Mouse (Mus musculus) CH12.LX (cell line): ENCODE measurements around the gene Ift27. TPM values are rescaled to one million over a fixed set of nuclear protein-coding genes. Genes with fewer than 3 reads are reported as not detected.

ENCODE experiments used
- DNase-seq: peaks from one replicate; pipeline ENCODE4 v3.0.0-alpha.2; 2013; ENCODE audit errors: extremely low read depth
- H3K27ac ChIP-seq: 2 replicates; pipeline ENCODE4 v1.5.1; 2012; ENCODE audit warnings: low read depth, mild to moderate bottlenecking, control low read depth, moderate library complexity; ENCODE audit not compliant: insufficient read depth
- H3K27me3 ChIP-seq: replicated peaks from 2 replicates; pipeline ENCODE3; 2012; ENCODE audit warnings: inconsistent platforms
- H3K36me3 ChIP-seq, 2 experiments: replicated peaks in 1 of 2; 2 replicates each; pipeline versions ENCODE3 to v1.6.1; 2012; ENCODE audit warnings: inconsistent platforms in 1 of 2, low read length in 1 of 2, mild to moderate bottlenecking in 1 of 2, mixed read lengths in 1 of 2, moderate library complexity in 1 of 2; ENCODE audit not compliant: control insufficient read depth in 1 of 2, insufficient read depth in 1 of 2
- H3K4me1 ChIP-seq, 2 experiments: 2 replicates each; pipeline ENCODE4 v1.6.1; 2012; ENCODE audit warnings: inconsistent platforms in 1 of 2, moderate library complexity in 1 of 2; ENCODE audit not compliant: insufficient read depth in 2 of 2, control insufficient read depth in 1 of 2
- H3K4me2 ChIP-seq: 2 replicates; pipeline ENCODE4 v1.6.1; 2012; ENCODE audit warnings: low read depth, mild to moderate bottlenecking, control low read depth; ENCODE audit not compliant: poor library complexity, insufficient read depth, severe bottlenecking
- H3K4me3 ChIP-seq, 3 experiments: fragments of 150-350 bp in 1 of 3; sonication (generic) in 1 of 3; replicated peaks in 1 of 3; 2 replicates each; pipeline versions ENCODE3 to v1.5.1; 2011 to 2012; ENCODE audit warnings: low read depth in 2 of 3, low read length in 2 of 3, mild to moderate bottlenecking in 2 of 3, moderate library complexity in 2 of 3, control low read depth in 1 of 3, improper control_type of control experiment in 1 of 3, inconsistent platforms in 1 of 3, mixed read lengths in 1 of 3; ENCODE audit not compliant: poor library complexity in 1 of 3
- H3K79me2 ChIP-seq: replicated peaks from 2 replicates; pipeline ENCODE4 v1.6.1; 2012; ENCODE audit warnings: mild to moderate bottlenecking, moderate library complexity; ENCODE audit not compliant: control insufficient read depth, poor library complexity, insufficient read depth, severe bottlenecking; ENCODE audit errors: extremely low read depth
- H3K9ac ChIP-seq: 2 replicates; pipeline ENCODE4 v1.6.1; 2012; ENCODE audit warnings: low read depth, mild to moderate bottlenecking, control low read depth, moderate library complexity; ENCODE audit not compliant: insufficient read depth
- H3K9me3 ChIP-seq: replicated peaks from 2 replicates; pipeline ENCODE3; 2012; ENCODE audit warnings: low read length, inconsistent platforms, mixed read lengths
- CHD1 ChIP-seq: IDR thresholded peaks from 2 replicates; pipeline ENCODE4 v1.6.1; 2012; ENCODE audit warnings: low read depth, low read length, improper control_type of control experiment, inconsistent platforms
- CHD2 ChIP-seq: IDR thresholded peaks from 2 replicates; pipeline ENCODE4 v1.6.1; 2011; ENCODE audit warnings: low read length, improper control_type of control experiment
- CTCF ChIP-seq, 2 experiments: IDR thresholded peaks in 1 of 2; conservative IDR thresholded peaks in 1 of 2; 2 replicates each; pipeline ENCODE4 v1.5.1; 2011 to 2012; ENCODE audit warnings: low read depth in 2 of 2, low read length in 2 of 2, improper control_type of control experiment in 1 of 2, inconsistent platforms in 1 of 2, mild to moderate bottlenecking in 1 of 2, moderate library complexity in 1 of 2
- EP300 ChIP-seq: IDR thresholded peaks from 2 replicates; pipeline ENCODE4 v1.6.1; 2011; ENCODE audit warnings: low read length, improper control_type of control experiment
- ETS1 ChIP-seq: conservative IDR thresholded peaks from 2 replicates; pipeline ENCODE4 v1.6.1; 2012; ENCODE audit warnings: low read depth, mild to moderate bottlenecking, inconsistent platforms, low read length, improper control_type of control experiment, moderate library complexity
- GABPA ChIP-seq: IDR thresholded peaks from 2 replicates; pipeline ENCODE4 v1.6.1; 2012; ENCODE audit warnings: low read depth, low read length, improper control_type of control experiment, inconsistent platforms; ENCODE audit not compliant: insufficient replicate concordance
- HCFC1 ChIP-seq: IDR thresholded peaks from 2 replicates; pipeline ENCODE4 v1.6.1; 2012; ENCODE audit warnings: low read depth, mild to moderate bottlenecking, inconsistent platforms, low read length, improper control_type of control experiment
- IRF4 ChIP-seq: IDR thresholded peaks from 2 replicates; pipeline ENCODE4 v1.6.1; 2014; ENCODE audit warnings: low read depth, mild to moderate bottlenecking, inconsistent platforms, low read length, improper control_type of control experiment
- JUN ChIP-seq: IDR thresholded peaks from 2 replicates; pipeline ENCODE4 v1.6.1; 2011; ENCODE audit warnings: low read depth, mild to moderate bottlenecking, low read length, improper control_type of control experiment, moderate library complexity; ENCODE audit not compliant: insufficient read depth
- JUND ChIP-seq: conservative IDR thresholded peaks from 2 replicates; pipeline ENCODE4 v1.6.1; 2011; ENCODE audit warnings: low read depth, low read length, improper control_type of control experiment
- KAT2A ChIP-seq: IDR thresholded peaks from 2 replicates; pipeline ENCODE4 v1.6.1; 2012; ENCODE audit warnings: low read length, improper control_type of control experiment, inconsistent platforms; ENCODE audit not compliant: insufficient replicate concordance
- MAFK ChIP-seq: IDR thresholded peaks from 2 replicates; pipeline ENCODE4 v1.6.1; 2011; ENCODE audit warnings: low read length, improper control_type of control experiment; ENCODE audit not compliant: insufficient replicate concordance
- MAX ChIP-seq: IDR thresholded peaks from 2 replicates; pipeline ENCODE4 v1.6.1; 2011; ENCODE audit warnings: low read length, improper control_type of control experiment
- MAZ ChIP-seq: IDR thresholded peaks from 2 replicates; pipeline ENCODE4 v1.6.1; 2012; ENCODE audit warnings: low read depth, mild to moderate bottlenecking, inconsistent platforms, low read length, improper control_type of control experiment, moderate library complexity
- MEF2A ChIP-seq: IDR thresholded peaks from 2 replicates; pipeline ENCODE4 v1.6.1; 2014; ENCODE audit warnings: low read depth, mild to moderate bottlenecking, inconsistent platforms, low read length, improper control_type of control experiment, borderline replicate concordance
- MYC ChIP-seq: IDR thresholded peaks from 2 replicates; pipeline ENCODE4 v1.6.1; 2011; ENCODE audit warnings: low read depth, mild to moderate bottlenecking, improper control_type of control experiment, low read length
- NELFE ChIP-seq: IDR thresholded peaks from 2 replicates; pipeline ENCODE4 v1.6.1; 2011; ENCODE audit warnings: low read depth, low read length, improper control_type of control experiment
- POLR2A ChIP-seq: IDR thresholded peaks from 2 replicates; pipeline ENCODE4 v1.6.1; 2011; ENCODE audit warnings: low read depth, mild to moderate bottlenecking, improper control_type of control experiment, low read length
- POLR2AphosphoS2 ChIP-seq: IDR thresholded peaks from 2 replicates; pipeline ENCODE4 v1.6.1; 2011; ENCODE audit warnings: low read depth, low read length, improper control_type of control experiment
- RAD21 ChIP-seq: IDR thresholded peaks from 2 replicates; pipeline ENCODE4 v1.6.1; 2011; ENCODE audit warnings: low read depth, mild to moderate bottlenecking, low read length, improper control_type of control experiment, moderate library complexity
- RCOR1 ChIP-seq: conservative IDR thresholded peaks from 2 replicates; pipeline ENCODE4 v1.6.1; 2012; ENCODE audit warnings: low read depth, mild to moderate bottlenecking, inconsistent platforms, low read length, improper control_type of control experiment
- TBP ChIP-seq: conservative IDR thresholded peaks from 2 replicates; pipeline ENCODE4 v1.6.1; 2011; ENCODE audit warnings: low read depth, low read length, improper control_type of control experiment
- UBTF ChIP-seq: IDR thresholded peaks from 2 replicates; pipeline ENCODE4 v1.6.1; 2012; ENCODE audit warnings: low read depth, mild to moderate bottlenecking, inconsistent platforms, low read length, improper control_type of control experiment, moderate library complexity
- USF1 ChIP-seq: IDR thresholded peaks from 2 replicates; pipeline ENCODE4 v1.6.1; 2014; ENCODE audit warnings: low read depth, mild to moderate bottlenecking, inconsistent platforms, low read length, improper control_type of control experiment
- ZC3H11A ChIP-seq: IDR thresholded peaks from 2 replicates; pipeline ENCODE4 v1.6.1; 2012; ENCODE audit warnings: low read depth, mild to moderate bottlenecking, inconsistent platforms, low read length, improper control_type of control experiment
- ZKSCAN1 ChIP-seq: IDR thresholded peaks from 2 replicates; pipeline ENCODE4 v1.6.1; 2012; ENCODE audit warnings: low read depth, inconsistent platforms, low read length, improper control_type of control experiment, borderline replicate concordance
- ZMIZ1 ChIP-seq: IDR thresholded peaks from 2 replicates; pipeline ENCODE4 v1.6.1; 2012; ENCODE audit warnings: low read depth, mild to moderate bottlenecking, inconsistent platforms, low read length, improper control_type of control experiment
- ZNF384 ChIP-seq: IDR thresholded peaks from 2 replicates; pipeline ENCODE4 v1.6.1; 2012; ENCODE audit warnings: low read depth, low read length, improper control_type of control experiment, inconsistent platforms
- dilution Hi-C: fragments of 300-500 bp; cut with MboI; formaldehyde crosslinking; loops from 2 replicates; pipeline ENCODE4 v1.14.3; 2020; ENCODE audit warnings: low sequenced_read_pairs; ENCODE audit not compliant: extremely low pct_unique_long_range_greater_than_20kb, extremely low pct_ligation_motif_present
- in situ Hi-C: fragments of 300-500 bp; cut with MboI; formaldehyde crosslinking; loops from 3 replicates; pipeline ENCODE4 v1.14.3; 2019; ENCODE audit warnings: low sequenced_read_pairs, low pct_ligation_motif_present, low pct_unique_long_range_greater_than_20kb, mixed read lengths
- polyA plus RNA-seq: library from polyadenylated mRNA; unstranded; fragments of >175 nt; gene quantifications from 2 replicates; pipeline ENCODE4 v1.2.1, GENCODE M21; 2012; ENCODE audit warnings: low read depth; ENCODE audit not compliant: insufficient read length
- total RNA-seq, 2 experiments: library from RNA; depleted of rRNA; stranded (reverse); fragments of 300-350 nt in 1 of 2; fragments of >200 nt in 1 of 2; gene quantifications; 2 replicates each; pipeline ENCODE4 v1.2.3; 2012 to 2014

The Ift27 gene
- total and polyA plus RNA-seq, 3 experiments, result 67.1 to 82.1 (median 72.1) TPM

- in situ Hi-C loops, result no loop called here
- H3K27ac ChIP-seq, result no peak overlapping the region
- TF ChIP-seq IRF4, result no peak
- no peak for TF ChIP-seq ETS1
- TF ChIP-seq ZMIZ1, result no peak
- TF ChIP-seq TBP, result no peak
- no peak for TF ChIP-seq RAD21
- TF ChIP-seq CHD2, result no peak
- no peak for TF ChIP-seq RCOR1
- TF ChIP-seq CHD1, result no peak
- TF ChIP-seq MEF2A, result no peak
- TF ChIP-seq MAX, result no peak
- no peak for TF ChIP-seq ZC3H11A
- no peak for TF ChIP-seq UBTF
- no peak for TF ChIP-seq POLR2AphosphoS2
- no peak for TF ChIP-seq GABPA
- no peak for TF ChIP-seq POLR2A
- no peak for TF ChIP-seq ZNF384
- TF ChIP-seq JUN, result no peak
- TF ChIP-seq USF1, result no peak
- H3K36me3 ChIP-seq, result no peaks in the 10 kb centered on the region
- 0 out of 4 replicates have a peak, but pooled peaks cover 0 to 4% of the 10 kb centered on the region in 2 experiments for H3K4me1 ChIP-seq
- H3K9me3 ChIP-seq, result no peaks in the 10 kb centered on the region
- dilution Hi-C loops, result no loop called here
- H3K79me2 ChIP-seq, result no peaks in the 10 kb centered on the region
- H3K27me3 ChIP-seq, result peaks cover 75% of the 10 kb centered on the region
- no peak overlapping the region for H3K4me2 ChIP-seq
- no peak for DNase-seq
- no peak overlapping the region for H3K4me3 ChIP-seq
- no peak overlapping the region for H3K9ac ChIP-seq
Observed at GRCm38 (mm10) chr15:78134606-78135005, 39.3 kb downstream of the Ift27 start.

GRCm38 (mm10) chr15:78133389-78133788 lies 40.5 kb downstream of the Ift27 start:
- no peak for TF ChIP-seq ETS1
- TF ChIP-seq MYC, result no peak
- TF ChIP-seq POLR2AphosphoS2, result no peak
- no peak for TF ChIP-seq USF1
- no peak for TF ChIP-seq TBP
- TF ChIP-seq ZNF384, result no peak
- no peak for TF ChIP-seq NELFE
- no peak for TF ChIP-seq HCFC1
- TF ChIP-seq CTCF (conservative IDR thresholded peaks at IDR 0.05 in 1 of 2, IDR thresholded peaks at IDR 0.05 in 1 of 2; ENCODE audit: low read depth in 2 of 2, low read length in 2 of 2), result no peak
- TF ChIP-seq MAFK, result no peak
- no peak for TF ChIP-seq EP300
- no peak for TF ChIP-seq JUND
- no peak for TF ChIP-seq MAZ
- no peak for TF ChIP-seq POLR2A
- TF ChIP-seq RAD21, result no peak
- no peak for TF ChIP-seq CHD1
- no peak for TF ChIP-seq MAX
- no peak for TF ChIP-seq KAT2A
- TF ChIP-seq CHD2, result no peak
- TF ChIP-seq ZKSCAN1, result no peak
- Histone ChIP-seq H3K9me3 (no peaks in the 10 kb centered on the region), H3K27me3 (peaks cover 75% of the 10 kb centered on the region), H3K4me1 (0 out of 4 replicates have a peak, but pooled peaks cover 0 to 4% of the 10 kb centered on the region in 2 experiments), H3K36me3 (no peaks in the 10 kb centered on the region), H3K79me2 (no peaks in the 10 kb centered on the region), H3K4me2 (no peak overlapping the region), H3K9ac (no peak overlapping the region), H3K27ac (no peak overlapping the region), H3K4me3 (no peak overlapping the region)
- dilution Hi-C loops (no loop called here), in situ Hi-C loops (no loop called here)
- DNase-seq, result no peak
